Comparison of ENCODE assay signal across 10 mouse cellular contexts in genomic region chr19:20389245-20389644, GRCm38 (mm10). TPM values are rescaled to one million over a fixed set of nuclear protein-coding genes. Genes with fewer than 3 reads are reported as not detected.
A peak's percentile ranks its signal among the peaks of the same experiment; 100 is the strongest.
DNase-seq lines count a peak whose midpoint lies in the region; ATAC-seq and TF ChIP-seq lines count a peak whose summit lies in the region.
"Had no signal": no experiment of that assay in that cellular context is flagged by ENCODE, and none has a peak within 500 bp of the region (broad histone marks: within the 10 kb centered on the region; RNA-seq: fewer than 3 reads in every experiment).

No protein-coding gene starts in this region.

- H3K9me3 ChIP-seq in heart, embryonic 14.5 days (ENCODE audit: control insufficient read depth, low read length) = no peaks in the 10 kb centered on the region
- no peaks in the 10 kb centered on the region for H3K9me3 ChIP-seq in embryonic facial prominence, embryonic 14.5 days (ENCODE audit: control insufficient read depth, low read length)

- no peak overlapping the region for H3K27ac ChIP-seq in heart, embryonic 14.5 days (replicated peaks in 1 of 2; ENCODE audit: control insufficient read depth in 1 of 2, insufficient read depth in 1 of 2, low read depth in 2 of 2, low read length in 2 of 2)
- H3K27ac ChIP-seq in embryonic facial prominence, embryonic 14.5 days (replicated peaks; ENCODE audit: low read depth, low read length) = peak overlapping the region; percentile 83
- peak overlapping the region; percentile 83 for H3K27ac ChIP-seq in macrophage
- no peak overlapping the region for H3K27ac ChIP-seq in thymus, adult 2 months (ENCODE audit: control insufficient read depth, insufficient read depth, low read length)

- peaks cover 0 to 2% of the 10 kb centered on the region in 2 experiments; a peak in 1 of 4 replicates for H3K4me1 ChIP-seq in heart, embryonic 14.5 days (ENCODE audit: control insufficient read depth in 2 of 2, insufficient read depth in 2 of 2, low read length in 2 of 2)
- peaks cover 11% of the 10 kb centered on the region; the same call in 1 of the 2 replicates for H3K4me1 ChIP-seq in embryonic facial prominence, embryonic 14.5 days (ENCODE audit: control insufficient read depth, insufficient read depth, low read length)
- no peaks in the 10 kb centered on the region for H3K4me1 ChIP-seq in thymus, adult 2 months (replicated peaks; ENCODE audit: control insufficient read depth, insufficient read depth, low read length)

- H3K4me3 ChIP-seq in heart, embryonic 14.5 days (ENCODE audit: control insufficient read depth in 1 of 2, insufficient read depth in 1 of 2, low read depth in 1 of 2, low read length in 2 of 2) = peak overlapping the region in 1 of 2 experiments; percentile 24; a peak in 2 of 4 replicates
- H3K4me3 ChIP-seq in embryonic facial prominence, embryonic 14.5 days (ENCODE audit: low read depth, low read length) = peak overlapping the region; percentile 30
- H3K4me3 ChIP-seq in macrophage (ENCODE audit: inconsistent target) = peak overlapping the region; percentile 72
- no peak overlapping the region for H3K4me3 ChIP-seq in thymus, adult 2 months (ENCODE audit: control insufficient read depth, insufficient read depth, low read length)

- no peak for ATAC-seq in heart, embryonic 14.5 days (ENCODE audit: insufficient number of reproducible peaks, insufficient read depth, low FRiP score, low read depth)
- ATAC-seq in embryonic facial prominence, embryonic 14.5 days (ENCODE audit: low read depth) = no peak

- no peaks in the 10 kb centered on the region for H3K27me3 ChIP-seq in heart, embryonic 14.5 days (ENCODE audit: control insufficient read depth, insufficient read depth, low read length)
- no peaks in the 10 kb centered on the region for H3K27me3 ChIP-seq in embryonic facial prominence, embryonic 14.5 days (replicated peaks; ENCODE audit: control insufficient read depth, insufficient read depth, low read length)
- H3K27me3 ChIP-seq in thymus, adult 2 months (ENCODE audit: control insufficient read depth, insufficient read depth, low read length) = no peaks in the 10 kb centered on the region

- TF ChIP-seq POLR2A in thymus, adult 2 months (IDR thresholded peaks at IDR 0.05; ENCODE audit: control insufficient read depth, extremely low read depth, insufficient read depth, low read length, poor library complexity) = no peak

- H3K9ac ChIP-seq in heart, embryonic 14.5 days (ENCODE audit: low read length) = no peak overlapping the region
- H3K9ac ChIP-seq in embryonic facial prominence, embryonic 14.5 days (ENCODE audit: low read depth, low read length) = peak overlapping the region; percentile 48; the same call in 1 of the 2 replicates

- no peaks in the 10 kb centered on the region for H3K36me3 ChIP-seq in heart, embryonic 14.5 days (ENCODE audit: control insufficient read depth, insufficient read depth, low read length)
- peaks cover 1% of the 10 kb centered on the region; the same call in 1 of the 2 replicates for H3K36me3 ChIP-seq in embryonic facial prominence, embryonic 14.5 days (ENCODE audit: control insufficient read depth, insufficient read depth, low read length)
- H3K36me3 ChIP-seq in macrophage (ENCODE audit: inconsistent target) = peaks cover 17% of the 10 kb centered on the region
- no peaks in the 10 kb centered on the region for H3K36me3 ChIP-seq in thymus, adult 2 months (ENCODE audit: control insufficient read depth, insufficient read depth, low read length)

- H3K4me2 ChIP-seq in heart, embryonic 14.5 days (ENCODE audit: low read length) = peak overlapping the region; percentile 45
- H3K4me2 ChIP-seq in embryonic facial prominence, embryonic 14.5 days (ENCODE audit: low read depth, low read length) = peak overlapping the region; percentile 46

- peaks cover 57% of the 10 kb centered on the region for H3K79me2 ChIP-seq in macrophage (ENCODE audit: inconsistent target)

- 73% methylated on average over 6 of the region's 6 CpGs for WGBS in heart, embryonic 14.5 days
- WGBS in embryonic facial prominence, embryonic 14.5 days = 68% methylated on average over 6 of the region's 6 CpGs
- WGBS in macrophage (ENCODE audit: missing documents) = 1% methylated on average over 6 of the region's 6 CpGs
- WGBS in thymus, adult 2 months = 9% methylated on average over 6 of the region's 6 CpGs

- TF ChIP-seq CTCF in thymus, adult 2 months (IDR thresholded peaks at IDR 0.05; ENCODE audit: borderline replicate concordance, control insufficient read depth, extremely low read depth, insufficient read depth, low read length, poor library complexity) = no peak

- no peak for DNase-seq in heart, adult 8-10 months (ENCODE audit: low spot score)
- DNase-seq in 3T3-L1 (ENCODE audit: low read depth, low spot score) = peak; percentile 49
- DNase-seq in embryonic facial prominence, embryonic 14.5 days (ENCODE audit: low spot score) = no peak
- no peak for DNase-seq in thymus, adult 2 months
- no peak for DNase-seq in adrenal gland, postnatal 14 days
- no peak for DNase-seq in urinary bladder, adult 2 months (ENCODE audit: low spot score)
- DNase-seq: gastrocnemius, postnatal 36 days; kidney, adult 18-20 months had no signal

RNA-seq across cellular contexts. Expression of gene Anxa1, which starts 1.5 kb away (rescaled TPM):
- polyA plus RNA-seq in heart, embryonic 14.5 days (2014; fragmentation: Nextera tagmentation; extraction: Ambion mirVana) = 30.0 and 31.1 TPM in 2 replicates
- total RNA-seq in heart, adult 8-10 months (2022) = 10 to 100 TPM; 16.5 to 29.2 (median 17.5) TPM
- polyA plus RNA-seq in embryonic facial prominence, embryonic 14.5 days (2014; fragmentation: Nextera tagmentation; extraction: Ambion mirVana) = 248 and 345 TPM in 2 replicates
- 1,000 to 10,000 TPM in 1 of 26 experiments, 100 to 1,000 TPM in 19, 10 to 100 TPM in 6; 77.8 to 1,070 (median 425) TPM for total RNA-seq in macrophage (2018; cell fraction: chromatin; rRNA removed)
- 100 to 1,000 TPM; 223 to 803 (median 487) TPM for total RNA-seq in macrophage (2018; cell fraction: cytosol; rRNA removed)
- total RNA-seq in macrophage (2018; cell fraction: nucleus; rRNA removed) = 100 to 1,000 TPM in 23 of 26 experiments, 10 to 100 TPM in 3; 82.2 to 750 (median 270) TPM
- 406 to 1,005 TPM (median 588 TPM) in 3 replicates for polyA plus RNA-seq in macrophage (2018)
- polyA plus RNA-seq in thymus, adult 2 months (2012; rRNA removed) = 4.6 and 7.6 TPM in 2 replicates
- 20.9 and 22.8 TPM in 2 replicates for total RNA-seq in adrenal gland, postnatal 14 days (2021)
- 132 and 149 TPM in 2 replicates for polyA plus RNA-seq in urinary bladder, adult 2 months (2012; rRNA removed)

Comparison
In these comparisons a context has a peak if more than half of its experiments do, and no peak if none do; other contexts are left out.
1. H3K27ac ChIP-seq: peak in embryonic facial prominence, embryonic 14.5 days (single experiment) and macrophage (single experiment); none in heart, embryonic 14.5 days (0 of 2) and thymus, adult 2 months (single experiment).